Mouse (Mus musculus) lung, postnatal 36 days (tissue): ENCODE results near the gene Megf6.

Experiments used
- DNase-seq: peaks from one replicate; pipeline ENCODE4 v3.0.0; 2022; ENCODE audit warnings: mixed read lengths

Gene Megf6

DNA sequence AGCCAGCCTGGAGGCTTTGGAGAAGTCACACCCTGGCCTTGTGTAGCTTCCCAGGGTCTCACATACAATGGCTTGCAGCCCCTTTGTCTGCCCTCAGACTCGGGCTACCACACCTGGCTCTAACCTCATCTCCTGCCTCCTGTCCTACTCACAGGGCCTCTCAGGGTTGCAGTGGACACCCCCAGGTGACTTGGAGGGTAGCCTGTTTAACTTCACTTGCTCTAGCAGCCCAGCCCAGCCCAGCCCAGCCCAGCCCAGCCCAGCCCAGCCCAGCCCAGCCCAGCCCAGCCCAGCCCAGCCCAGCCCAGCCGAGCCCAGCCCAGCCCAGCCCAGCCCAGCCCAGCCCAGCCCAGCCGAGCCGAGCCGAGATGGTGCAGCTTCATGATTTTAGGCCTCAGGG is 43.5 kb downstream of the Megf6 start:
- no peak for DNase-seq

GRCm38 (mm10) chr4:154217711-154218350 is 47.3 kb downstream of the Megf6 start:
- no peak for DNase-seq

GRCm38 (mm10) chr4:154222773-154223172 is 52.2 kb downstream of the Megf6 start:
- DNase-seq = no peak

GRCm38 (mm10) chr4:154224267-154224969 is 53.9 kb downstream of the Megf6 start:
- no peak for DNase-seq

GRCm38 (mm10) chr4:154224970-154225309 is 54.4 kb downstream of the Megf6 start:
- no peak for DNase-seq

- DNase-seq = no peak
Observed at GRCm38 (mm10) chr4:154226678-154227077, 56.1 kb downstream of the Megf6 start.

DNA sequence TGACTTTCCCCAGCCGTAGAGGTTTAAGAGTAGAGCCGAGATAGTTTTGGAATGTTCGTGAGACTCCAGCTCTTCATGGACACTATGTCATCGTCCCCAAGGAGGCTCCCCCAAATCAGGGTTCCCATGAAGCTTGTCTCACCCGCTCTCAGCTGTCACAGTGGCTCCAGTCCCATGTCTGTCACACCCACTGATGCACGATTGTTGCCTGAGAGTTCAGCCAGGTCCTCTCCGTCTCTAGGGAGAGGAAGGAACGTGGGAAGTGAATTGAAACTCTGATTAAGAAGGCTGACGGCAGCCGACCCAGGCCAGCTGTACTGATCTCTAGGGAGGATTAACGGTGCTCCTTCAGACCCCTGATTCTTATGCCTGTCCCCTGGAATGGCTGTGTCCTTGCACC is 57.8 kb downstream of the Megf6 start:
- no peak for DNase-seq

DNA sequence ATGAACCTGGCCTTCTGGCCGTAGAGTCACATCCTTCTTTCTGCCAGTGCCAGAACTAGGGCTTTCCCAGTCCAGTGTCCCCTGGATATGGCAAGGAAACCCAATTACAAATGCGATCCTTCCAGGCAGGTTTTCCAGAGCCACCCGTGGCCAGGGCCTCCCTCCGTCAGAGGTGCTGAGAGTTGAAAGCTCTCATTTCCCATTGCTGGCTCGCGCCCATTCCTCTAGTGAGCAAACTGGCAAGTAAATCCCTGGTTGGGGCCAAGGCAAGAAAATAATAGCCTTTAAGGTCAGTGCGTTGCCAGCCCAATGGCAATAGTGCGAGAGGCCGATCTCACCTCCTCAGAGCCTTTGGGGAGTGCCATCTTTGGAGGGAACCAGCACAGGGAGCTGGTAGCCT is 59.0 kb downstream of the Megf6 start:
- no peak for DNase-seq

- DNase-seq = no peak
Observed at GRCm38 (mm10) chr4:154231380-154231779, 60.9 kb downstream of the Megf6 start.

DNA sequence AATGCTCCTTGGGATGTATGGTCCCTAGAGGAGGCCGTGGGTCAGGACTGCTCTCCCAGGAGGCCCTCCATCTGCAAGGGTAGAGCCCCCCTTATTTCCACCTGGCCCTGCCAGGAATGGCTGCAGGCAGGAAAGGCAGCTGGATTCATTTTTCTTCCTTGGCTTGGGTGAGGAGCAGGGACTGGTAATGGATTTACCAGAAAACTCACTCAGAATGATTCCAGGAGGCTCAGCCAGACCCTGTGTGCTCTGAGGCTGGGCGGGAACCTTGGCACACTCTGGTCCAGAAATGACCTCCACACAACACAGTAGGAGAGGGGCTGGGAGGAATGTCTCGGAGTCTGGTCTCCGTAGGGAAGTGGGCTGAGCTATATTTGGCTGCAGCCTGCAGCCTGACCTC is 61.8 kb downstream of the Megf6 start:
- DNase-seq = no peak

DNA sequence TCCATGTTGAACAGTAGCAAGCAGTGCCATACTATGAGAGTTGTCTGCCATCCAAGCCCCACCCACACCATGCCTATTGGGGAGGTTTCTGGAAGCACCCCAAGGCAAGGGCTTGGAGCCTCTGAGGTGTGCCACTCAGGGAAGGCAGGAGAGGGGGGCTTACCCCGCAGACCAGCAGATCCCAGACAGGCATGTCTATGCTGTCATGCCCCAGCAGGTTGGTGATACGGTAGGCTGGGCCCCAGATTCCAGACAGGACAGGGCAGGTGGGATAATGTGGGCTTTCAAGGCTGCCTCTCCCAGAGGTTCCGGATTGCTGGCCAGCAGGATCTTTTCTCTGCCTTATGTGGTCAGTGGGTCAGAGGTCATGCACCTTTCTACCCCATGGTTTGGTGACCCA is 65.5 kb downstream of the Megf6 start:
- no peak for DNase-seq

GRCm38 (mm10) chr4:154236893-154237292 is 66.4 kb downstream of the Megf6 start:
- no peak for DNase-seq

DNA sequence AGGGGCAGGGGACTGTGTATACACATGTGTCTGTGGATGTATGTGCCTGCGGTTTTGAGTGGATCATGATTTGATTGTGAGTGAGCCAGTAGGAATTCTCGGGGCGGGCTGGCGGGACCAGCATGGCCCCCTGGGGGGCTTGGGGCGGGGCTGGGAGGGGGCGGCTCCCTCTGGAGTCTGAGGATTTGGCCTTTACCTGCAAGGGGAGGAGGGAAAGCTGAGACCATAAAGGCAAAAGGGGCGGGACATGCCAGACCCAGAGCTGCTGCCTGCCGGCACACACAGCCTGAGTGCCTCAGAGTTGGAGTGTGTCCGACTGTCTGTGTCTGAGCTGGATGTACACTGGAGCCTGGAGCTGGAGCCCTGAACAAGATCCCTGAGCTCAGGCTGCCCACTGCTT is 66.8 kb downstream of the Megf6 start:
- DNase-seq = no peak

DNA sequence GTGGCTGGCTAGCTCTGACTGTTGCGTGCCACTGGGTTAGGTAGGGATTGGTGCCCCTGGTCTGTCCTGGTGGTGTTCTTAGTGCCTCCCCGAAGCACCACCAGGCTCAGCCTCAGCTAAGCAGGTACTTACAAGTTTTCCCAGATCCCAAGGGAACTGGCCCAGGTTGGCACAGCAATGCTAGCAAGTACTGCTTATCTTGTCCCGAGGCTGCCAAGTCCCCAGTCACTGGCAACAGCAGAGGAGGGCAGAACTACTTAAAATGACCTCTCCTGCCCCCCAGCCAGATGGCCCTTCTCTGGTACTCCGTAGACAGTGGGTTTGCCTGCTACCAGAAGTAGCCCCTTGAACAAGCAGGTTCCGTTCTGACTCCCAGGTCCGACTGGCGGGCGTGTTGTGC is 68.7 kb downstream of the Megf6 start:
- DNase-seq = no peak

GRCm38 (mm10) chr4:154240608-154241007 is 70.1 kb downstream of the Megf6 start:
- DNase-seq = no peak

DNA sequence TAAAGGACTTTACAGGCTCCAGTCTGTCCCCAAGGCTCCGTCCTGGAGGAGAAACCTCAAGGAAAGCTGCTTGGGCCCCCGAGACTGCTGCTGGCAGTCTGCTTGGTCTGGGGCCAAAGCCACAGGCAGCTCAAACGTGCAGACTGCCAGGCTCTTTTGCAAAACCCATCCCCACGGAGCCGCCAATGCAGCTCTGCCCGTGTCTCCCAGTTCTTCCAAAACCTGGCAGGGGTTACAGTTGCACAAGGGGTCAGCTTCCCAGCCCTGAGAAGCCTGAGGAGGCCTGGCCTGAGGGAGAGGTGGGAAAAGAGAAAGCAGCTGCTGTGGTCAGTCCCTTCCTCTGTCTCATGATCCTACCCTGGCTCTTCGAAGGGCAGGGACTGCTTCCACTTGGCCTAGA is 74.8 kb downstream of the Megf6 start:
- peak; percentile 15 for DNase-seq

DNA sequence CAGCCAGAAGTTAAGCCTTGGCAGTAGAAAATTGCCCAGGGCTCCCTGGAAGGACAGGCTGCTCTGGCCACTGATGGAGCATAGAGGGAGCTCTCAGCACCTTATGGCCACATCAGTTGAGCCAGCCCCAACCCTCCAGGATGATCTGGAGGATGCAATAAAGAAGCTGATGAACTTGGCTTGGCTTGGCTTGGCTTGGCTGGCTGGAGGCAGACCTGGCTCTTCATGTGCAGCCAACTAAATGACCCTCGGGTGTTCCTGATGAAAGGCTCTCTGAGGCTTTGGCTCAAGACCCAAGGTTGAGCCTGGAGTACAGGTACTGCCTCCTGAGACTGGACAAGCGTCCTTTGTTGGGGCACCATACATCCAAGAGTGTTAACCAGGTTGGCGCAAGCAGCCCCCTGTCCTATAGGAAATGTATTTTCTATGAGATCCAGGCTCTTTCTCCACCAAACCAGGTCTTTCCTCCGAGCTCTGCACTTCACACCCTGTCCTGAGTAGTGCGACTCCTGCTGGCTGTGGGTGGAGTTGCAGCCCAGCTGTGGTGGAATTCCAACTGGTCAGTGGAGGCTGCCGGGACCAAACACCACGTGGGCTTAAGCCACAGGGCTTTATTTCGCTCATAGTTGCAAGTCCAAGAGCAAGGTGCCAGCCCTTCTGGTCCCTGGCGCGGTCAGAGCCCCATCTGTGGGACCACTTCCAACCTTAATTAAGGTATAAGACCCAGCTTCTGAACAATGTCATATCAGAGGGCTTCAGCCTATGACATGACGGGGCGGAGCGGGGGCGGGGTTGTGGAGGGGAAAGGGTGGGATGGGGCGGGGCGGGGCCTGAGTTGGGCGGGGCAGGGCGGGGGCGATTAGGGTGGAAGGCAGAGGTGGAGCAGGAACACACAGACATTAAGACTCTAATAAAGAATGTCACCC is 75.8 kb downstream of the Megf6 start:
- DNase-seq = peak; percentile 93

- no peak for DNase-seq
Observed at GRCm38 (mm10) chr4:154247207-154248091, 76.9 kb downstream of the Megf6 start.

- DNase-seq = no peak
Observed at GRCm38 (mm10) chr4:154248092-154248805, 77.7 kb downstream of the Megf6 start.

DNA sequence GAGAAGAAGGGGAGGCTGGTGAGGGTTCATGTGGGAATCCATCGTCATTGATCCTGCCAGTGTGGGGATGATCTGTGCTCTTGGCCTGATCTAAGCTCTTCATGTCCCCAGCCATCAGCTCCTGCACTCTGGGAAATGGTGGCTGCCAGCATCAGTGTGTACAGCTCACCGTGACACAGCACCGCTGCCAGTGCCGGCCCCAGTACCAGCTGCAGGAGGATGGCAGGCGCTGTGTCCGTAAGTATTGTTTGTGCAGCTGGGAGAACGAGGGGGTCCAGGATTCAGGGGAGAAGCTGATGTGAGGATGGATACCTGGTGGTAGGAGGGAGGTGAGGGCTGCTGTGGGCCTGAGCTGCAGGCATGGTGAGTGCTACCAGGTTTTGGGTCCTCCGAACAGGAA is 78.8 kb downstream of the Megf6 start:
- no peak for DNase-seq

DNA sequence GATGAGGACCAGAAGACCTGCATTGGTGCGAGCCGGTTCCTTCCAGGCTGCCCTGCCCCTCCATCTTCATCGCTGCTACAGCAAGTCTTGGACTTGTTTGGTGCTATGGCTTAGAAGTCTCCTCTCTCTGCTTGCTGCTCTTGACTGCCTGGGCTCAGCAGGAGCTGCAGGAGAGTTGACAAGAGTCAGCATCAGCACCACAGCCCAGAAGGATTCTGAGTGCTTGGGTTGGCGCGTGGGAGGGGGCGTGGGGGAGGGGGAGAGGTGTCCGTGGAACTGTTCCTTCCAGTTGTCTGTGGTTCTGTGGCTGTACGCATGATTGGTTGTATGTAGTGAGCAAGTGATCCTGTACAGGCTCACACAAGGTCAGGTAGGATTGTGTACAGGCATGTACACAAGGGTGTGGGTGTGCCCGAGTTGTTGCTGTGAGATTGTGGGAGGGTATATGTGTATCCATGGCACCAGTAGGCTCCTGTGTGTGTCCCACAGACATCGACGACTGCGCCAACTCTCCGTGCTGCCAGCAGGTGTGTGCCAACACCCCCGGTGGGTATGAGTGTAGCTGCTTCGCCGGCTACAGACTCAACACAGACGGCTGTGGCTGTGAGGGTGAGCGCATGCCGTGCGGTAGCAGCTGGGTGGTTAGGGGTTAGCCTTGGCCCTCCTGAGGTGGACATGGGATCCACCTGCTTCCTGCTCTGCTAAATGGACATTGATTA is 82.2 kb downstream of the Megf6 start:
- DNase-seq = no peak
